Mouse (Mus musculus): Measurements from ENCODE around the gene Tmem14c. TPM values are rescaled to one million over a fixed set of nuclear protein-coding genes. Genes with fewer than 3 reads are reported as not detected.
A peak's percentile ranks its signal among the peaks of the same experiment; 100 is the strongest.

The Tmem14c gene
- polyA plus RNA-seq (2015; fragmentation: Nextera tagmentation; extraction: Ambion mirVana), result 206 TPM in 2 replicates

GRCm38 (mm10) chr13:41015829-41016634, at the start of gene Tmem14c:
Gene Tmem14c, plus strand, starts transcription at chr13:41016292.
- H3K27ac ChIP-seq, result peak within 1 kb of the TSS; percentile 93
- peaks cover 25% of the 10 kb centered on the region for H3K4me1 ChIP-seq (replicated peaks)
- H3K9me3 ChIP-seq (replicated peaks), result no peaks in the 10 kb centered on the region
- peak within 1 kb of the TSS; percentile 71 for H3K9ac ChIP-seq
- H3K36me3 ChIP-seq, result peaks cover 37% of the 10 kb centered on the region
- ATAC-seq (replicated peaks; ENCODE audit: insufficient number of reproducible peaks, insufficient read depth, low FRiP score, low read depth), result peak; percentile 98
- 2% methylated on average over 43 of the region's 43 CpGs for WGBS
- H3K4me2 ChIP-seq, result peak within 1 kb of the TSS; percentile 72
- H3K4me3 ChIP-seq, result peak within 1 kb of the TSS; percentile 75
- H3K27me3 ChIP-seq, result no peaks in the 10 kb centered on the region

DNA sequence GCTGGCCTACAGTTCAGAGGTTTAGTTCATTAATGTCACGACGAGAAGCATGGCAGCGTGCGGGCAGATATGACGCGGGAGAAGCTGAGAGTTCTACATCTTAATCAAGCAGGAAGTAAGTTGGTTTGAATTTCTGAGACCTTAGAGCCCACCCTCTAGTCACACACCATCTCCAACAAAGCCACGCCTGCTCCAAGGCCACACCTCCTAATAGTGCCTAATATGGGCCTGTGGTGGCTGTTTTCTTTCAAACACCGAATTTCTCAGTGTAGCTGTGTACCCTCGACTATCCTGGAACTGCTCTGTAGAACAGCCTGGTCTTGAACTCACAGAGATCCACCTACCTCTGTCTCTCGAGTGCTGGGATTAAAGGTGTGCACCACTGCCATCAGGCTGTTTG, 48.5 kb upstream of the Tmem14c start:
- H3K36me3 ChIP-seq, result no peaks in the 10 kb centered on the region
- H3K9ac ChIP-seq, result no peak overlapping the region
- ATAC-seq (replicated peaks; ENCODE audit: insufficient number of reproducible peaks, insufficient read depth, low FRiP score, low read depth), result no peak
- H3K4me3 ChIP-seq, result no peak overlapping the region
- WGBS, result 84% methylated on average over 10 of the region's 10 CpGs
- H3K4me1 ChIP-seq (replicated peaks), result no peaks in the 10 kb centered on the region
- H3K27ac ChIP-seq, result no peak overlapping the region
- no peaks in the 10 kb centered on the region for H3K9me3 ChIP-seq (replicated peaks)
- H3K27me3 ChIP-seq, result no peaks in the 10 kb centered on the region
- no peak overlapping the region for H3K4me2 ChIP-seq

GRCm38 (mm10) chr13:40968564-40968963, 47.5 kb upstream of the Tmem14c start:
- no peak overlapping the region for H3K4me2 ChIP-seq
- no peaks in the 10 kb centered on the region for H3K9me3 ChIP-seq (replicated peaks)
- WGBS, result 55% methylated on average over 5 of the region's 5 CpGs
- no peaks in the 10 kb centered on the region for H3K4me1 ChIP-seq (replicated peaks)
- ATAC-seq (replicated peaks; ENCODE audit: insufficient number of reproducible peaks, insufficient read depth, low FRiP score, low read depth), result no peak
- H3K9ac ChIP-seq, result no peak overlapping the region
- H3K27ac ChIP-seq, result no peak overlapping the region
- no peaks in the 10 kb centered on the region for H3K36me3 ChIP-seq
- no peak overlapping the region for H3K4me3 ChIP-seq
- H3K27me3 ChIP-seq, result no peaks in the 10 kb centered on the region

GRCm38 (mm10) chr13:40969761-40970390, 46.2 kb upstream of the Tmem14c start:
- ATAC-seq (replicated peaks; ENCODE audit: insufficient number of reproducible peaks, insufficient read depth, low FRiP score, low read depth), result no peak
- Histone ChIP-seq H3K4me1 (replicated peaks) (no peaks in the 10 kb centered on the region), H3K27me3 (no peaks in the 10 kb centered on the region), H3K4me3 (no peak overlapping the region), H3K27ac (no peak overlapping the region), H3K36me3 (no peaks in the 10 kb centered on the region), H3K9me3 (replicated peaks) (no peaks in the 10 kb centered on the region), H3K9ac (no peak overlapping the region), H3K4me2 (no peak overlapping the region)
- WGBS, result 83% methylated on average over 4 of the region's 4 CpGs

GRCm38 (mm10) chr13:40971261-40971660, 44.8 kb upstream of the Tmem14c start:
- no peak overlapping the region for H3K4me2 ChIP-seq
- no peak overlapping the region for H3K27ac ChIP-seq
- no peaks in the 10 kb centered on the region for H3K4me1 ChIP-seq (replicated peaks)
- no peak overlapping the region for H3K9ac ChIP-seq
- no peaks in the 10 kb centered on the region for H3K27me3 ChIP-seq
- no peaks in the 10 kb centered on the region for H3K9me3 ChIP-seq (replicated peaks)
- ATAC-seq (replicated peaks; ENCODE audit: insufficient number of reproducible peaks, insufficient read depth, low FRiP score, low read depth), result no peak
- H3K4me3 ChIP-seq, result no peak overlapping the region
- H3K36me3 ChIP-seq, result no peaks in the 10 kb centered on the region
- 75% methylated on average over 5 of the region's 5 CpGs for WGBS

DNA sequence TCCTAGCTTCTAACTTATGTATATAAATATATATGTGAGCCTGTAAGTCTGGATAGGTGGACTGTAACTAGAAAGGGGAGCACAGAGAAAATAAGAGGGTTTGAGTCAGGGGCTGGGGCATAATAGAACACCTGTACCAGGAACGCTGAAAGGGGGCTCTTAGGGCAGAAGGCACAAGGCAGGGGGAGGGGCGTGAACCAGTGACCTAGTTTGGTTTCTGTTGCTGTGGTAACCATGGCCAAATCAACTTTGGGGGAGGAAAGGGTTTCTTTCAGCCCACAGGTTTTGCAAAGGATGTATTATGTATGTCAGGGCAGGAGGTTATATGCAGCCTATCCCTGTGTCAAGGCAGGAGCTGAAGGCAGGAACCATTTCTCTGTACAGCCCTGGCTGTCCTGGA, 44.3 kb upstream of the Tmem14c start:
- Histone ChIP-seq H3K27ac (no peak overlapping the region), H3K4me1 (replicated peaks) (no peaks in the 10 kb centered on the region), H3K9ac (no peak overlapping the region), H3K36me3 (no peaks in the 10 kb centered on the region), H3K4me3 (no peak overlapping the region), H3K9me3 (replicated peaks) (no peaks in the 10 kb centered on the region), H3K4me2 (no peak overlapping the region), H3K27me3 (no peaks in the 10 kb centered on the region)
- WGBS, result 88% methylated on average over 2 of the region's 2 CpGs
- ATAC-seq (replicated peaks; ENCODE audit: insufficient number of reproducible peaks, insufficient read depth, low FRiP score, low read depth), result no peak

DNA sequence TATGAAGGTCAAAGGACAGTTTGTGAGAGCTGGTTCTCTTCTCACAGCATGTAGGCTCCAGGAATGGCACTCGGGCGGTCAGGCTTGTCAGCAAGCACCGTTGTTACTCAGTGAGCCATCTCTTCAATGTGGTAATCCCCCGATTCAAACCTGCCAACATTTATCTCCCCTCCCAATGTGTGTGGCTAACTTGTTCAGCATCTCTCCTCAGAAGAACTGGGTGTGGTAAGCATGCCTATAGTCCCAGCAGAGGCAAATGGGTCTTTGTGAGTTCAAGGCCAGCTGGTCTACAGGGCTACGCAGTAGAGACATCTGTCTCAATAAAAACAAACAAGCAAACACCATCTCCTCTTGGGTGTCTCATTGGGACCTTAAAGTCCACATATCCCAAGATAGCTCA, 43.1 kb upstream of the Tmem14c start:
- Histone ChIP-seq H3K4me3 (no peak overlapping the region), H3K4me1 (replicated peaks) (no peaks in the 10 kb centered on the region), H3K9me3 (replicated peaks) (no peaks in the 10 kb centered on the region), H3K36me3 (no peaks in the 10 kb centered on the region), H3K4me2 (no peak overlapping the region), H3K27ac (no peak overlapping the region), H3K27me3 (no peaks in the 10 kb centered on the region), H3K9ac (no peak overlapping the region)
- 90% methylated on average over 5 of the region's 5 CpGs for whole genome bisulfite sequencing
- no peak for ATAC-seq (replicated peaks; ENCODE audit: insufficient number of reproducible peaks, insufficient read depth, low FRiP score, low read depth)

- Histone ChIP-seq H3K27ac (no peak overlapping the region), H3K4me2 (no peak overlapping the region), H3K4me1 (replicated peaks) (no peaks in the 10 kb centered on the region), H3K27me3 (no peaks in the 10 kb centered on the region), H3K9ac (no peak overlapping the region), H3K36me3 (no peaks in the 10 kb centered on the region), H3K9me3 (replicated peaks) (no peaks in the 10 kb centered on the region), H3K4me3 (no peak overlapping the region)
- ATAC-seq (replicated peaks; ENCODE audit: insufficient number of reproducible peaks, insufficient read depth, low FRiP score, low read depth), result no peak
- 18% methylated on average over 7 of the region's 7 CpGs for WGBS
These were observed 38.5 kb upstream of the Tmem14c start for GRCm38 (mm10) chr13:40977609-40978008.

- Histone ChIP-seq H3K4me1 (replicated peaks) (no peaks in the 10 kb centered on the region), H3K4me3 (no peak overlapping the region), H3K36me3 (no peaks in the 10 kb centered on the region), H3K27me3 (no peaks in the 10 kb centered on the region), H3K4me2 (no peak overlapping the region), H3K27ac (peak overlapping the region; percentile 58), H3K9me3 (replicated peaks) (no peaks in the 10 kb centered on the region), H3K9ac (no peak overlapping the region)
- WGBS, result 51% methylated on average over 4 of the region's 4 CpGs
- ATAC-seq (replicated peaks; ENCODE audit: insufficient number of reproducible peaks, insufficient read depth, low FRiP score, low read depth), result no peak; the same call in 1 of the 2 replicates
These were observed 37.4 kb upstream of the Tmem14c start for GRCm38 (mm10) chr13:40978652-40979051.

DNA sequence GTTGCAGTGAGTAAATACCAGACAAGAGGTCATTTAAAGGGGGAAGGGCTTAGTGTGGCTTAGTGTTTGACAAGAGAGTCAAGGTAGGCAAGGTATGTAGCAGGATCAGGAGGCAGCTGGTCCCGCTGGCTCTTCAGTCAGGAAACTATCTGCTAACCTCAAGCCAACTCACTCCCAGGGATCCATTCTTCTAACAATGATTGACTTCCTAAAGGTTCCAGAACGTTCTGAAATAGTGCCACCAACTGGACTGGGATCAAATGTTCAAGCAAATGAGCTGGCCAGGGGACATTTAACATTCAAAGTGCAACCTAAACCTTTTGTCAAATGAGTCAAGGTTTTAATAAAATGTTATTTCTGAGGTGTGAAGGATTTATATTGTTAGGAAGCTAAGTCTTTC, 36.8 kb upstream of the Tmem14c start:
- no peak overlapping the region for H3K9ac ChIP-seq
- ATAC-seq (replicated peaks; ENCODE audit: insufficient number of reproducible peaks, insufficient read depth, low FRiP score, low read depth), result no peak
- no peak overlapping the region for H3K4me2 ChIP-seq
- H3K4me3 ChIP-seq, result no peak overlapping the region
- H3K4me1 ChIP-seq (replicated peaks), result no peaks in the 10 kb centered on the region
- no peaks in the 10 kb centered on the region for H3K36me3 ChIP-seq
- 53% methylated on average over 2 of the region's 2 CpGs for WGBS
- peak overlapping the region; percentile 58 for H3K27ac ChIP-seq
- no peaks in the 10 kb centered on the region for H3K9me3 ChIP-seq (replicated peaks)
- no peaks in the 10 kb centered on the region for H3K27me3 ChIP-seq

DNA sequence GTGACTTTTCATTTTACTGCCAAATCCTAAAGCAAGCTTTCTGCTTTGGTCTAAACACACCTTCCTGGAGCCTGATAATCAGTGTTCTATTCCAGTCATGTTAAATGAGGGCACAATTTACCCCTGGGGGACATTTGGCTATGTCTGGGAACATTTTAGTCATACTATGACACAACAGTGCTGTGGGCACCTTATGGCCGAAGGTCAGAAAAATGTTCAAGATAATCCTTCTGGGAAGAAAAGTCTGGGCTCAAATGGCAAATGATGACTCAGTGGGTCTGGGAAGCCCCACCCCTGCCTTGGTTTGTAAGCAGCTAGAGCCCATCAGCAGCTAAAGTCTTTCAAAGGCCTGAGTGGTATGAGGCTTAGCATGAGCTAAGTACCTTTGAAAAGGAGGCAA, 33.3 kb upstream of the Tmem14c start:
- Histone ChIP-seq H3K27me3 (no peaks in the 10 kb centered on the region), H3K27ac (no peak overlapping the region), H3K4me1 (replicated peaks) (no peaks in the 10 kb centered on the region), H3K9me3 (replicated peaks) (no peaks in the 10 kb centered on the region), H3K36me3 (no peaks in the 10 kb centered on the region), H3K4me3 (no peak overlapping the region), H3K4me2 (no peak overlapping the region), H3K9ac (no peak overlapping the region)
- WGBS, result 79% methylated on average over 1 of the region's 1 CpGs
- ATAC-seq (replicated peaks; ENCODE audit: insufficient number of reproducible peaks, insufficient read depth, low FRiP score, low read depth), result no peak

DNA sequence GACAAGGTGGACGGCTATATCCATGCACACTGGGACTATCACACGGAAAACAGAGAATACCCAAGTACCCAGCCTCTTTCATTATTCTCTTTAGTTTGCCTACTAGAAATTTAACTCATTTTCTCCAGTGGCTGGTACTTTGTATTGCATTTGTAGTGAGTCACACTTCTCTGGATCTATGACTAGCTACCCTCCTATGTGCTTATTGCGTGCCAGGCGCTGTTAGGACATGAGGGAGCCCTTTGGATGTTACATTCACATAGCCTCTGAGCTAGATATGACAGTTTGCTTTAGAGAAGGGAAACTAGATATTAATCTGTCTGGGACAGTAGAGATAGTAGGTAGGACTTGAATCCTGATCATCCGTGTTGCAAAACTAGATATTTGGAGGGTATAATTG, 30.0 kb upstream of the Tmem14c start:
- no peaks in the 10 kb centered on the region for H3K36me3 ChIP-seq
- no peak overlapping the region for H3K4me3 ChIP-seq
- H3K4me1 ChIP-seq (replicated peaks), result no peaks in the 10 kb centered on the region
- no peak overlapping the region for H3K4me2 ChIP-seq
- no peaks in the 10 kb centered on the region for H3K9me3 ChIP-seq (replicated peaks)
- H3K9ac ChIP-seq, result no peak overlapping the region
- ATAC-seq (replicated peaks; ENCODE audit: insufficient number of reproducible peaks, insufficient read depth, low FRiP score, low read depth), result no peak
- H3K27me3 ChIP-seq, result no peaks in the 10 kb centered on the region
- WGBS, result 89% methylated on average over 5 of the region's 5 CpGs
- H3K27ac ChIP-seq, result no peak overlapping the region
